Mouse (Mus musculus): Measurements from ENCODE around the gene Ccdc107. TPM values are rescaled to one million over a fixed set of nuclear protein-coding genes. Genes with fewer than 3 reads are reported as not detected.
"Not testable (repeated sequence)": the region's sequence is repeated elsewhere in the genome, so short reads cannot be mapped to it uniquely, and the experiment has no call there.

The Ccdc107 gene
- polyA plus RNA-seq, 1 experiment from 2014 or later = 107 TPM

DNA sequence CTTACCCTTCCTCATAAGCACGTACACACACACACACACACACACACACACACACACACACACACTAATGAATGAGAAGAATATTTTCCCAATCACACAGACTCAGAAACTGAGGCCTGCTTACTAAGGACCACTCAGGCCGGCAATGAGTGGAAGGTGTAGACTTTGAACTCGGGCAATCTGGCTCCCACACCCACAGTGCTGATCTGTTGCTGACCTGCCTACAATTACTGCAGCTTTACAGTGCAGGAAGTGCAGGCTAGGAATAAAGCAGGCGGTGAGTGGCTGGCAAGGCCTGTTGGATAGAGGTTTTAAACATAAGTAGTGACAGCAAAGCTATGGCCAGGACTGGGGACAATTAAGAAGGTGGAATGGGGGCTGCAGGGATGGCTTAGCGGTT, 11.7 kb upstream of the Ccdc107 start:
- H3K4me2 ChIP-seq (ENCODE audit: low read length) = no peak overlapping the region
- H3K9ac ChIP-seq (ENCODE audit: low read depth, low read length) = no peak overlapping the region
- WGBS = 83% methylated on average over 5 of the region's 5 CpGs
- no peak overlapping the region for H3K4me3 ChIP-seq (replicated peaks; ENCODE audit: low read depth, low read length)
- H3K36me3 ChIP-seq (ENCODE audit: insufficient read depth, low read length) = no peaks in the 10 kb centered on the region
- no peak for TF ChIP-seq CTCF (IDR thresholded peaks at IDR 0.05; ENCODE audit: low read depth)
- no peak for ATAC-seq (replicated peaks; ENCODE audit: low FRiP score, low read depth)
- H3K4me1 ChIP-seq (replicated peaks; ENCODE audit: insufficient read depth, low read length) = no peaks in the 10 kb centered on the region
- H3K27me3 ChIP-seq (ENCODE audit: insufficient read depth, low read length) = no peaks in the 10 kb centered on the region
- H3K27ac ChIP-seq = no peak overlapping the region
- DNase-seq (ENCODE audit: low spot score) = no peak
- H3K9me3 ChIP-seq (replicated peaks; ENCODE audit: low read length) = no peaks in the 10 kb centered on the region

DNA sequence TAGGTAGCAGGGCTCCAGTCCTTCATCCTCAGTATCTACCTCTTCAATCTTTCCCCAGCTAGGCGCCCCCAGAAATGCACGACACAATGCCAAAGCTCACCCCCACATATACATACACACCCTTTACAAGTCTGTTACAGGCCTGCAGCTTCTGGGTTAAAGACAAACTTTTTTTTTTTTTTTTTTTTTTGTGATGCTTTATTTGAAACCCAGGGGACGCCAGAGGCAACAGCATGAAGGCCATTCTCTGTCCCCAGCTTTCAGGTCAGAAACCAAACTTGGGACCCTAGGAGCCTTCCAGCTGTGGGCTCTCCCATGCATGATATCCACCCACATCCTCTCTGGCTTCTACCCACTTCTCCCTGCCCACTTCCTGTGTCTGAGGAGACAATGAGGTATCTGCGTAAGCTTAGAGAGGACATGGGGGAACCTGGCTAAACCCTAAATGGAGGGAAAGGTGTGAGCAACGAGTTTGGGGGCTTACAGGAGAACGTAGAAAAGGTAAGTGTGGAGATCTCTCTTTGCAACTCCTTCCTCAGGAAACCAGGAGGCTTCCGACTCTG, 10.7 kb upstream of the Ccdc107 start:
- no peak for ATAC-seq (replicated peaks; ENCODE audit: low FRiP score, low read depth)
- no peak for DNase-seq (ENCODE audit: low spot score)
- TF ChIP-seq CTCF (IDR thresholded peaks at IDR 0.05; ENCODE audit: low read depth) = no peak
- no peak overlapping the region for H3K4me2 ChIP-seq (ENCODE audit: low read length)
- H3K9ac ChIP-seq (ENCODE audit: low read depth, low read length) = no peak overlapping the region
- no peaks in the 10 kb centered on the region for H3K4me1 ChIP-seq (replicated peaks; ENCODE audit: insufficient read depth, low read length)
- H3K36me3 ChIP-seq (ENCODE audit: insufficient read depth, low read length) = no peaks in the 10 kb centered on the region
- no peak overlapping the region for H3K27ac ChIP-seq
- WGBS = 75% methylated on average over 7 of the region's 7 CpGs
- no peaks in the 10 kb centered on the region for H3K9me3 ChIP-seq (replicated peaks; ENCODE audit: low read length)
- H3K27me3 ChIP-seq (ENCODE audit: insufficient read depth, low read length) = no peaks in the 10 kb centered on the region
- H3K4me3 ChIP-seq (replicated peaks; ENCODE audit: low read depth, low read length) = no peak overlapping the region

DNA sequence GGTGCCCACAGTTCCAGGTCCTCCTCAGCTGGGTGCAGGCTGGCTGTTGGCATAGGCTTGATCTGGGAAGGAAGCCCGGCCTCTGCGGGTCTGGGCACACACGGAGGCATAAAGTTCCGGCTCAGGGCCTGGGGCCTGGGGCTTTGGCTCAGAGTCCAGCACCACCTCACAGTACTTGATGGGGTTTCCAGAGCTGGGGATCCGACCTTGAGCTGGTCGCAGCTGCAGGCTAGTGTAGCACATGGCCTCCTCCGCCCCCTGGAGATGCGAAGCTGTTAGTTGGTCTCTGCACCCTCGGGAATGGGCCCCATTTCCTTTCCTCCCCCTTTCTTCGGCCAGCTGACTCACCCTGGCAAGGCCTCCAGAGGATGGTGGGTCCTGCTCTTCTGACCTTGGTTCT, 10.1 kb upstream of the Ccdc107 start:
- H3K27me3 ChIP-seq (ENCODE audit: insufficient read depth, low read length) = no peaks in the 10 kb centered on the region
- no peaks in the 10 kb centered on the region for H3K36me3 ChIP-seq (ENCODE audit: insufficient read depth, low read length)
- no peak for ATAC-seq (replicated peaks; ENCODE audit: low FRiP score, low read depth)
- TF ChIP-seq CTCF (IDR thresholded peaks at IDR 0.05; ENCODE audit: low read depth) = no peak
- no peak overlapping the region for H3K4me3 ChIP-seq (replicated peaks; ENCODE audit: low read depth, low read length)
- H3K4me1 ChIP-seq (replicated peaks; ENCODE audit: insufficient read depth, low read length) = no peaks in the 10 kb centered on the region
- H3K4me2 ChIP-seq (ENCODE audit: low read length) = no peak overlapping the region
- H3K27ac ChIP-seq = no peak overlapping the region
- no peak for DNase-seq (ENCODE audit: low spot score)
- H3K9ac ChIP-seq (ENCODE audit: low read depth, low read length) = no peak overlapping the region
- 61% methylated on average over 10 of the region's 10 CpGs for WGBS
- no peaks in the 10 kb centered on the region for H3K9me3 ChIP-seq (replicated peaks; ENCODE audit: low read length)

- ATAC-seq (replicated peaks; ENCODE audit: low FRiP score, low read depth) = no peak
- TF ChIP-seq CTCF (IDR thresholded peaks at IDR 0.05; ENCODE audit: low read depth) = no peak
- 66% methylated on average over 12 of the region's 12 CpGs for WGBS
Observed at GRCm38 (mm10) chr4:43483535-43484091, 9.1 kb upstream of the Ccdc107 start, which contains the start of gene Sit1. Gene Sit1 (minus strand): TSS chr4:43483734.

DNA sequence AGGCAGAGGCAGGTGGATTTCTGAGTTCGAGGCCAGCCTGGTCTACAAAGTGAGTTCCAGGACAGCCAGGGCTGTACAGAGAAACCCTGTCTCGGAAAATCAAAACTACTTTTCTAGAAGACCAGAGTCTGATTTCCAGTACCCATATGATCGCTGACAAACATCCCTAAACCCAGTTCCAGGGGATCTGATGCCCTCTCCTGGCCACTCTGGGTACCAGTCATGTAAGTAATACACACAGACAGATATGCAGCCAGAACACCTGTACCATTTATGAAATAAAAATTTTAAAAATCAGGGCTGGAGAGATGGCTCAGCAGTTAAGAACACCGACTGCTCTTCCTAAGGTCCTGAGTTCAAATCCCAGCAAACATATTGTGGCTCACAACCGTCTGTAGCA, 7.0 kb upstream of the Ccdc107 start:
- DNase-seq (ENCODE audit: low spot score); H3K36me3 ChIP-seq (ENCODE audit: insufficient read depth, low read length); H3K27me3 ChIP-seq (ENCODE audit: insufficient read depth, low read length); H3K9me3 ChIP-seq (replicated peaks; ENCODE audit: low read length); H3K4me3 ChIP-seq (replicated peaks; ENCODE audit: low read depth, low read length); ATAC-seq (replicated peaks; ENCODE audit: low FRiP score, low read depth); H3K4me2 ChIP-seq (ENCODE audit: low read length); H3K9ac ChIP-seq (ENCODE audit: low read depth, low read length); H3K4me1 ChIP-seq (replicated peaks; ENCODE audit: insufficient read depth, low read length); H3K27ac ChIP-seq: not testable (repeated sequence)
- WGBS = 90% methylated on average over 5 of the region's 5 CpGs

More at GRCm38 (mm10) chr4:43483535-43484091, 9.1 kb upstream of the Ccdc107 start, which contains the start of gene Sit1:
- Histone ChIP-seq H3K4me1 (replicated peaks; ENCODE audit: insufficient read depth, low read length) (no peaks in the 10 kb centered on the region), H3K4me2 (ENCODE audit: low read length) (no peak within 1 kb of the TSS), H3K9ac (ENCODE audit: low read depth, low read length) (no peak within 1 kb of the TSS), H3K4me3 (replicated peaks; ENCODE audit: low read depth, low read length) (no peak within 1 kb of the TSS), H3K9me3 (replicated peaks; ENCODE audit: low read length) (no peaks in the 10 kb centered on the region), H3K27ac (no peak within 1 kb of the TSS), H3K36me3 (ENCODE audit: insufficient read depth, low read length) (no peaks in the 10 kb centered on the region), H3K27me3 (ENCODE audit: insufficient read depth, low read length) (no peaks in the 10 kb centered on the region)
- DNase-seq (ENCODE audit: low spot score) = no peak

- ATAC-seq (replicated peaks; ENCODE audit: low FRiP score, low read depth) (no peak), DNase-seq (ENCODE audit: low spot score) (no peak)
- no peaks in the 10 kb centered on the region for H3K36me3 ChIP-seq (ENCODE audit: insufficient read depth, low read length)
- H3K4me2 ChIP-seq (ENCODE audit: low read length) = no peak overlapping the region
- TF ChIP-seq CTCF (IDR thresholded peaks at IDR 0.05; ENCODE audit: low read depth) = no peak
- WGBS = 97% methylated on average over 3 of the region's 3 CpGs
- H3K9ac ChIP-seq (ENCODE audit: low read depth, low read length) = no peak overlapping the region
- no peaks in the 10 kb centered on the region for H3K9me3 ChIP-seq (replicated peaks; ENCODE audit: low read length)
- no peak overlapping the region for H3K27ac ChIP-seq
- H3K4me1 ChIP-seq (replicated peaks; ENCODE audit: insufficient read depth, low read length) = no peaks in the 10 kb centered on the region
- H3K27me3 ChIP-seq (ENCODE audit: insufficient read depth, low read length) = no peaks in the 10 kb centered on the region
- no peak overlapping the region for H3K4me3 ChIP-seq (replicated peaks; ENCODE audit: low read depth, low read length)
Observed at GRCm38 (mm10) chr4:43489611-43490010, 3.1 kb upstream of the Ccdc107 start.

DNA sequence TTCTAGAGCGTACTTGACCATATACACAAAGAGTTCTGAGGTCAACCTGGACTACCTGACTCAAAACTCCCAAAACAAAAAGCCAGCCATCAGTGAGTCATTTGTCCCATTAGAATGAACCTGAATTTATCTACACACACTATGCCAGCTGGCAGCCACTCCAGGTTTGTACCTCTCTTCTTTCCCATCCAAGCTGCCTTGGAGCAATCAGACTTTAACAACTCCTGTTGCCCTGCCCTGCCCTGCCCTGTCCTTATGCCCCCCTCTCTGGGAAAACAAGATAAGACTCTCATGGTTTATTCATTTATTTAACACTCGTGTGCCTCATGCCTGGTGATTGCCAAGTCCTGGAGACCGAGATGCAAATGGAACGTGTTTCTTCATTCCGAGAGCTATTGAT, 1.9 kb upstream of the Ccdc107 start:
- Histone ChIP-seq H3K27me3 (ENCODE audit: insufficient read depth, low read length) (no peaks in the 10 kb centered on the region), H3K9me3 (replicated peaks; ENCODE audit: low read length) (no peaks in the 10 kb centered on the region), H3K4me1 (replicated peaks; ENCODE audit: insufficient read depth, low read length) (no peaks in the 10 kb centered on the region), H3K27ac (no peak overlapping the region), H3K4me2 (ENCODE audit: low read length) (no peak overlapping the region), H3K4me3 (replicated peaks; ENCODE audit: low read depth, low read length) (no peak overlapping the region), H3K9ac (ENCODE audit: low read depth, low read length) (no peak overlapping the region), H3K36me3 (ENCODE audit: insufficient read depth, low read length) (peaks cover 6% of the 10 kb centered on the region; the same call in 1 of the 2 replicates)
- TF ChIP-seq CTCF (IDR thresholded peaks at IDR 0.05; ENCODE audit: low read depth) = no peak
- no peak for DNase-seq (ENCODE audit: low spot score)
- ATAC-seq (replicated peaks; ENCODE audit: low FRiP score, low read depth) = no peak
- WGBS = 89% methylated on average over 5 of the region's 5 CpGs
